Mouse (Mus musculus): ENCODE results near the gene Map2k1.

The Map2k1 gene

DNA sequence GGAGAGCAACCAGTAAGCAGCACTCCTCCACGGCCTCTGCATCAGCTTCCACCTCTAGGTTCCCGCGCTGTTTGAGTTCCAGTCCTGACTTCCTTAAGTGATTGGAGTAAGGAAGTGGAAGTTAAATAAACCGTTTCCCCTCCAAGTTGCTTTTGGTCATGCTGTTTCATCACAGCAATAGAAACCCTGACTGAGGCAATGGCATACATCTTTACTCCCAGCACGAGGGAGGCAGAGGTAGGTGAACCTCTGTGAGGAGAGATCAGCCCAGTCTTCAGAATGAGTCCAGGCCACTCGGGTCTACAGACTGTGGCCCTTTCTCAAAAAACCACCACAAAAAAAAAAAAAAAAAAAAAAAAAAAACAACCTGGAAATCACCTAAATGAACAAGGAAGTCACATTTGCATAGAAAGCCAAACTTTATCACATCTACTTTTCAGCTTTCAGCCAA lies 11.0 kb downstream of the Map2k1 start:
- DNase-seq: no peak

DNA sequence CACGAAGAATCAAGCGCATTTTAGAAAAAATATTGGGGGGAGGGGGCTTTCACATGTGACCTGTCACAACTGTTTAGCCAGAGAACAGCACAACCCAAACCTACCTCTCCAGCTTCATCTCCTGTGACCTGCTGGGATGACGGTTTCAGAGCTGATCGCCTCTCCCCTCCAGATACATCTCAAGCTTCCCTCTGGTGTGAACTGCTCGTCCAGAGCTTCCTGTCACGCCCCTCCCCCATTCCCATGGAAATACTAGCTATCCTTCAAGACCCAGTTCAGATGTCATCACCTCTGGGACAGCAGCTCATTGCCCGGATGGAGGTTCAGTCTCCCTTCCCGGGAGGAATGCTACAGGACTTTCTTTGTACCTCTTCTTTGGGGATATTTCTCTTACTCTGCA lies 12.8 kb downstream of the Map2k1 start:
- DNase-seq: peak; percentile 45 to 64

- DNase-seq: no peak
These were observed 13.3 kb downstream of the Map2k1 start for GRCm38 (mm10) chr9:64240116-64240515.

DNA sequence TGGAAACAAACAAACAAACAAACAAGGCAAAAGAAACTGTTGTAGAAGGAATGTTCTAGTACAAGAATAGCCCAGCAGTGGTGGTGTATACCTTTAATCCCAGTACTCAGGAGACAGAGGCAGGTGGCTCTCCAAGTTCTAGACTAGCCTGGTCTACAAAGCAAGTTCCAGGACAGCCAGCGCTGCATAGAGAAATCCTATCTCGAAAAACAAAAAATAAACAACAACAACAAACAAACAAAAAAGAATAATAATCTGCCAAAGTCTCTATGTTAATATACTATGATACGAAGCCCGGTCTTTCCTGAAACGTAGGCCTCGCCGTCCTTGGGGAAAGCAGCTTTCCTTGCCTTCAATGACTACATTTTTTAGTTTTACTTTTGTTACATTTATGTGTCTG lies 17.4 kb downstream of the Map2k1 start:
- DNase-seq: no peak

- peak; percentile 38 to 55 for DNase-seq
These were observed 18.5 kb downstream of the Map2k1 start, which contains the start of gene Uchl4 for GRCm38 (mm10) chr9:64234768-64235435. Gene Uchl4, plus strand, starts transcription at chr9:64235201.

- peak; percentile 37 to 53 for DNase-seq
These were observed 19.8 kb downstream of the Map2k1 start for GRCm38 (mm10) chr9:64233656-64234055.

DNA sequence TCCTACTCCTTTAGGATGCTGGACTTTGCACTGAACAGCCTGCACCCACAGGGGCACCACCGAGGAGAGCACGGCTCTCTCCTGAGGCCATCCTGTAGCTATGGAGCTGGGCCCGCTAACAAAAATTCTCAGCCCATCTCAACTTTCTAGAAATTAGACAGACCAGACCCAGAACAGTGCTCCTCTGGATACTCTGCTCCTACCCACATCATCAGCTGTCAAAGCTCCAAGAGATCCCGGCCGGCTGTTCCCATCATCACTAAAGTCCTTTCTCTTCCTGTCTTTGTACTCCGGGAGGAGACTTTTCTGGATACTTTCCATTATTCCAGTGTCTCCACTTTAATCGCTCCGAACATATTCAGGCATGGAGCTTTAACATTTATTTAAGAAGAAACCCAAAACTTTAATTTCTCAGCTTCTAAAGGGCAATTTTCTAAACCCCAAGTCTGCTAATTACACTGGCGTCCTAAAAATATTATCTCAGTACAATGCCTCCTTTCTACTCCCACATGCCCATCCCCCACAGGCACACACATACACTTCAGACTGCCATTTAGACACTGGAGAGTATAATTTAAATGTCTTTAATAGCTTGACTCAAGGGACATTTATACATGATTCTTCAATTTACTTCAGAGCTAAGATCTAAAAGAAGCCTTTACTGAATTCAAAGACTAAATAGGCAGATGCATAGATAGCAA lies 21.0 kb downstream of the Map2k1 start:
- peak; percentile 67 to 76 for DNase-seq

DNA sequence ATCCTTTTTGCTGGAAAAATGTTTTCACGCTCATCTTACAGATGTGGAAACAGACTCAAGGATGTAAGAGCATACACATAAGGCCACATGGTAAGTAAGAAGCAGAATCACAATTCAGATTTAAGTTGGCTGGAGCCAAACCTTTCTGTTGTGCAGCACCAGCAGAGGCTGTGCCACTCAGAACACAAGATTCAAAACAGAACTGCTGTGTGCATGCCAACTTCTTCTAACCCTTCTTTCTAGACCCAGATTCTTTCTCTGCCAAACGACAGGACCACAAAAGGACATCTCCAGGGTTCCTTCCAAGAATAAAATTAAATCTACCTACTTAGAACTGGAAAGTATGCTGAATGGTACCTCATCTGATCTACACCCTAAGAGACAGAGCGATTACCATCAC lies 21.8 kb downstream of the Map2k1 start:
- no peak for DNase-seq

DNA sequence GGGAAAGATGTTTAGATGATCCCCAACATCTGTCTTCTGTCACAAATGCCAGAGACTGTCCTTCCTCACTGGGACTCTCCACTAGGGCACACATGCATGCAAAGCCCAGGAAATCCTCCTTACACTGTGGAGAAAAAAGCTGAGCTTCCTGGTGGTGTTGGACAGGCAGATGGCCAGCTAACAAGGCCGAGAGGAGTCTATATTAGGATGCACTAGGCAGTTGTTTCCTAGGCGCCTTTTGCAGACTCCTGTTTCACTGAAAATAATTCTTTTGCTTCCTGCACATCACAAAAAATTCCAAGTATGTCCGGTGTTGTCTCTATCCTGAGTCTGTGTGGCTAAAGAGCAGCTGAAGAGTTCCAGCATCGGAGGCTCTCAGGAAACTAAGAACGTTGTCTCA lies 22.3 kb downstream of the Map2k1 start:
- DNase-seq: peak; percentile 22 to 47

GRCm38 (mm10) chr9:64228972-64229371 lies 24.5 kb downstream of the Map2k1 start:
- DNase-seq: no peak

DNA sequence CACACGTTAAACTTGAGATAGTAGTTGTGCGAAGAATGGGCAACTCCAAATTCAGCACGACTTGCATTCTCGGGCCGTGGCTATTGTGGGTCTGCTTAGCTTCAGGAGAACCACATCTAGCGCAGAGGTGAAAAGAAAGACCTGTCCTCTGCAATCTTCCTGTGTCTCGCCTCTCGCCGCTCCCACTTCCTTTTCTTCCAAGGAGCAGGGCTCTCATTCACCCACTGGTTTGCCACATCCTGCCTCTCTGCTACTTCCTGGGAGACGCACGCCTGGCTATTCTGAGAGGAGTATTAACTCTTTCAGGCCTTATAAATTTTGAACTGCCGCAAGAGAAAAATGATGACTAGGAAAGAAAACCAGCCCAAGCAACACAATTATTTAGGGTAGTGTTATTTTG lies 25.7 kb downstream of the Map2k1 start:
- no peak for DNase-seq

GRCm38 (mm10) chr9:64225805-64226204 lies 27.6 kb downstream of the Map2k1 start:
- no peak for DNase-seq

DNA sequence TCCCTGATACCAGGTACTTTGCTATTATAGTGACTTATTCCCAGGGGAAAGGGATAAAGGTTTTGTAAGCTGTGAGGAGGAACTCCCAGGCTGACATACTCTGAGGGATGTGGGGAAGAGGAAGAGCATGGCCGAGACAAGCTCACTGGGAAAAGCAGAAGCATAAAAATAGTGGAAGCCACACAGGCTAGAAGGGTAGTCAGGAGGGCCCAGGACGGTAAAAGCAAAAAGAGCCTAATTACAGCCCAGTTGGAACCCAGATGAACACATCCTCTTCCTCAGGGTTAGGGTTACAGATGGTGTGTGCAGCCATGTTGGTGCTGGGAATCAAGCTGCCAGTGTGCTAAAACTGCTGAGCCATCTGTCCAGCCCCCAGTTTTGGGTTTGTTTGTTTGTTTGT lies 31.3 kb downstream of the Map2k1 start:
- DNase-seq: no peak

GRCm38 (mm10) chr9:64221480-64221879 lies 32.0 kb downstream of the Map2k1 start:
- DNase-seq: no peak

DNA sequence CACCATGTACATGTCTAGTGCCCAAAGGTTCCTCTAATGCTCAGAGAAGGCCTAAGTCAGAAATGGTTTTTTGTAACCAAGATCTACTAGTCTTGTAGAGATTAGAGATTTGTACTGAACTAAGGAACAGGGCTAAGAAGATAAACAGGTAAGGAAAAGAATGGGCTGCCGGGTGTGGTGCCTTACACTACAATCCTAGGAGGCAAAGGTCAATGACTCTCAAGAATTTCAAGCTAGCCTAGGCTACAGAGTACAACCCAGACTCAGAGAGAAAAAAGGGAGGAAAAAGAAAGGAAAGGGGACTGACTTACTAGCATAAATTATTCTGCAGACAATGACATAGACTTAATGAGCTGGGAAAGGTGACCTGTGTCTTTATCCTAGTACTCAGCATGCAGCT lies 32.8 kb downstream of the Map2k1 start:
- DNase-seq: no peak

- no peak for DNase-seq
These were observed 33.5 kb downstream of the Map2k1 start for GRCm38 (mm10) chr9:64219772-64220420.

DNA sequence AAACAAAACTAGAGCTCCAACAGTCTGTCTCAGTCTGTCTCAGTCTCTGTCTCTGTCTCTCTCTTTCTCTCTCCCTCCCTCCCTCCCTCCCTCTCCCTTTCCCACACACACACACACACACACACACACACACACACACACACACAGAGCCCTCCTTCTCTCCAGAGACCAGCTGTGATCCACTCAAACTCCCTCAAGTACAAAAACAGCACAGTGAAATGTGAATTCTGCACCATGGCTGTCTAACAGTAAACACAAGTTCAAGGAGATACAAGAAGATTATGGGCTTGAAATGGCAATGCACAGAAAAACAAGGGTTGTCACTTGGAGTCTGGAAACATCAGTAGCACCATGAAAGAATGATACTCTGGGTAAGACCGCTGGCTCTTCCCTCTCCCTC lies 34.1 kb downstream of the Map2k1 start:
- no peak for DNase-seq

DNA sequence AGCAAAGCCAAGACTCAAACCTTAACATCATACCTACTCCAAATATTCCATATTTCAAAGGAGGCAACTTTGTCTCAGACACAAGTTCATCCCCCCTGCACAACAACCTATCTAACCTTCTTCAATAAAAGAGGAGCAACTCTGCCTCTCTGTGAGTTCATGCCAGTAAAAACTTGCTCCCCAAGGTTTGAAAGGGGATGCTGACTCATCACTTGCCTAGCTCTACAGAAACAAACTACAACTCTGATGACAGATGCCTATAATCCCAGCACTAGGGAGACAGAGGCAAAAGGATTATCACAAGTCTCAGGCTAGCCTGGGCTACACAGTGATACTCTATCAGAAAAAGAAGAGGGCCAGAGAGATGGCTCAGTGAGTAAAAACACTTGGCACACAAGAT lies 35.5 kb downstream of the Map2k1 start:
- no peak for DNase-seq

- DNase-seq: no peak
These were observed 36.8 kb downstream of the Map2k1 start for GRCm38 (mm10) chr9:64216641-64217040.

DNA sequence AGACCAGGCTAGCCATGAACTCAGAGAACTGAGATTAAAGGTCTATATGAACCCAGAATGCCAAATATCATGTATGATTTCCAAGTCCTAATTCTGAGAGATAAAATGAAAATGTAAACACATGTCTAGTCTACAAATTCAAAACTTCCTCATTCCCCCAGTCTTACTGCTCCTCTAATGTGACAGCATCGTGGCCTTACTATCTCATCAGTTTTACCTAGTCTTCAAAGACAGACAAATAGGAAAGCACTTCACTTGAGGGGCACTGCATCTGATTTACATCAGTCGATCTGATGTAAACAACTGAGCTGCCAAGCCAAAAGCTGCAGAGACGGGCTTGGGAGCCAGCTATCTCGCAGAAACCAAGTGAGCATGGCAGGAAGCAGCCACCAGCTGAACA lies 37.3 kb downstream of the Map2k1 start:
- DNase-seq: no peak

GRCm38 (mm10) chr9:64214452-64214851 lies 39.0 kb downstream of the Map2k1 start:
- DNase-seq: peak in 1 of 2 experiments; percentile 50

GRCm38 (mm10) chr9:64207509-64208084 lies 45.8 kb downstream of the Map2k1 start:
- DNase-seq: no peak

DNA sequence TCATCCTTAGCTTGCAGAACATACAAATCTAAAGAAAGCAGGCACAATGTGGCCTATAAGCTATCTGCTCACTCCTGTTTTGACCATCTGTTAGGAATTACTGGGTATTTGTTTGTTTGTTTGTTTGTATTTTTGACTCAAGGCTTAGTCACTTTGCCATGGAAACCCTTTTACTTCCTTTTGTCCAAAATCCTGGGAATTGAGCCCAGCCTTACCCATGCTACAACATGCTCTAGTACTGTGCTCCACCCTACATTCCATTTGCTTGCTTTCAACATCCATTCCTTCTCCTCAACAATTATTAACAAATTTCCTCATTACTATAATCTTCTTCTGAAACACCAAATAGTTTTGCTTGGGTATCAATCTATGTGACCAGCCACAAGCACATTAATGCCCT lies 50.6 kb downstream of the Map2k1 start:
- no peak for DNase-seq

DNA sequence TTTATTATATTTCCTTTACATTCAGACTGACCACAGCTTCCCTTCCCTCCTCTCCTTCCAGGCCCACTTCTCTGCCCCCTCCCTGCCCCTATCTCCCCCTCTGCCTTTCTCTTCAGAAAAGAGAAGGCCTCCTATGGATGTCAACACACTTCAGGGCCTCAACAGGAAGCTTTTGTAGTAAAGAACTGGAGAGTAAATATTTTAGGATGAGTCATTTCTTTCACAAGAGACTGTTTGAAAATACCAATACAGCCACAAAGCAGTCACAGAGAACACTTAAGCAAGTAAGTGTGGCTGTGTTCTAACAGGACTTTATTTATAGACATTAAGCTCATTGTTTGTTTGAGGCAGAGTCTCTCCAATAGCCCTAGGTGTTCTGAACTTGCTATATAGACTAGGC lies 51.1 kb downstream of the Map2k1 start:
- DNase-seq: no peak
